Mouse (Mus musculus): Measurements from ENCODE around the gene Prss2. TPM values are rescaled to one million over a fixed set of nuclear protein-coding genes. Genes with fewer than 3 reads are reported as not detected.

Gene Prss2
- polyA plus RNA-seq, 1 experiment: not detected

DNA sequence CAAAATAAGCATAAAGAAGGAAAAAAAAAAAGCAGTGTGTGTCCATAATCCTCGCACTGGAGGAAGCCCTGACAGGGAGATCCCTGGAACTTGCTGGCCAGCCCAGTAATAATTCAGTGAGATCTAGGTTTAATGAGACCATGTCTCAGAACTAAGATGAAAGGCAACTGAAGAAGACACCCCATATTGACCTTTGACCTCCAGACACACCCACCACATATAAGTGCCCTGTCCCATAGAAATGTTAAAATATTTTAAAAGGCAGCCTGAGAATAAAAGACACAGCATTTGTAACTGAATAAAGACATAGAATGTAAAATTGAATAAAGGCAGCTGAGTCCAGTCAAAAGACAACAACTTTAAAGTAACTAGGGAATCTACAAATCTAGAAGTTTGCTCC lies 43.7 kb downstream of the Prss2 start:
- Histone ChIP-seq H3K9me3 (ENCODE audit: control insufficient read depth, low read length) (no peaks in the 10 kb centered on the region), H3K4me1 (ENCODE audit: control insufficient read depth) (no peaks in the 10 kb centered on the region), H3K4me3 (replicated peaks) (no peak overlapping the region), H3K36me3 (ENCODE audit: control insufficient read depth) (no peaks in the 10 kb centered on the region), H3K27me3 (ENCODE audit: control insufficient read depth) (no peaks in the 10 kb centered on the region)
- TF ChIP-seq GATA1 (IDR thresholded peaks at IDR 0.05; ENCODE audit: low read length) (no peak), TAL1 (IDR thresholded peaks at IDR 0.05; ENCODE audit: low read length) (no peak)

DNA sequence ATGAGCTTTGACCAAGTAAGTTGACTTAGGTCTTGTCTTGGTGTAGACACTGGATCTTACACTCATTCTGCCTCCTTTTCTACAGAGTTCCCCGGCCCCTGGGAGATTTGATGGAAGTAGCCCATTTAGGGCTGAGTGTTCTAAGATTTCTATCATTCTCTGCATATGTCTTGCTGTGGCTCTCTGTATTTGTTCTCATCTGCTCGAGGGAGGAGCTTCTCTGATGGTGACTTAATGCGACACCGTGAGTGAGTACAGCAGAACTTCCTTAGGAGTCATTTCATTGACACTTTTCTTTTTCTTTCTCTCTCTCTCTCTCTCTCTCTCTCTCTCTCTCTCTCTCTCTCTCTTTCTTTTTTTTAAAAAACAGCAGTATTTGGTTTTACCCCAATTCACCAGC lies 45.4 kb downstream of the Prss2 start:
- Histone ChIP-seq H3K27me3 (ENCODE audit: control insufficient read depth) (no peaks in the 10 kb centered on the region), H3K36me3 (ENCODE audit: control insufficient read depth) (no peaks in the 10 kb centered on the region), H3K4me3 (replicated peaks) (no peak overlapping the region), H3K4me1 (ENCODE audit: control insufficient read depth) (no peaks in the 10 kb centered on the region), H3K9me3 (ENCODE audit: control insufficient read depth, low read length) (no peaks in the 10 kb centered on the region)
- TF ChIP-seq GATA1 (IDR thresholded peaks at IDR 0.05; ENCODE audit: low read length) (no peak), TAL1 (IDR thresholded peaks at IDR 0.05; ENCODE audit: low read length) (no peak)

DNA sequence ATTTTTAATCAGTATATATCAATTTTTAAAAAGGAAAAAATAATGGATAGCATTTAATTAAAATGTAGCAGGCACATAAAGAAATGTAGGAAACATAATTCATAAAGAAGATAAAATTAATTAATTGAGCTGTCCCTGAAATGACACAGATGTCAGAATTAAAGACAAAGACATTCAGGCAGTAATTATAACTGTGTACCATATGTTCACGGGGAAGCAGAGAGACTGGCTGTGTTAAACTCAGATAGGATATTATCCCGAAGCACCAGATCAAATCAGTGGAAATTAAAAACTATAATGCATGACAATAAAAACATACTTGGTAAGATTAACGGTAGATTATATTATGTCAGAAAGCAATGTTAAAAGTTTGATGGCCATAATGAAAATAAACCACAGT lies 47.5 kb downstream of the Prss2 start:
- H3K4me1 ChIP-seq (ENCODE audit: control insufficient read depth): no peaks in the 10 kb centered on the region

More for the DNA sequence above, 47.5 kb downstream of the Prss2 start:
- Histone ChIP-seq H3K36me3 (ENCODE audit: control insufficient read depth) (no peaks in the 10 kb centered on the region), H3K4me3 (replicated peaks) (no peak overlapping the region), H3K27me3 (ENCODE audit: control insufficient read depth) (no peaks in the 10 kb centered on the region), H3K9me3 (ENCODE audit: control insufficient read depth, low read length) (no peaks in the 10 kb centered on the region)
- no peak for TF ChIP-seq TAL1 (IDR thresholded peaks at IDR 0.05; ENCODE audit: low read length)
- no peak for TF ChIP-seq GATA1 (IDR thresholded peaks at IDR 0.05; ENCODE audit: low read length)

Other genes with a start within 250 kb of the Prss2 start
- gene Try4, start 219.5 kb upstream of the Prss2 start, polyA plus RNA-seq (2012): not detected in 2 replicates
- not detected in 2 replicates for gene Try5, start 204.9 kb upstream of the Prss2 start, polyA plus RNA-seq (2012)
- not detected in 2 replicates for gene Try10, start 167.7 kb upstream of the Prss2 start, polyA plus RNA-seq (2012)
- gene Prss3, start 144.1 kb upstream of the Prss2 start, polyA plus RNA-seq (2012): not detected in 2 replicates
- gene Gm5771, start 129.4 kb upstream of the Prss2 start, polyA plus RNA-seq (2012): not detected in 2 replicates
- gene Gm10334, start 75.6 kb upstream of the Prss2 start, polyA plus RNA-seq (2012): not detected in 2 replicates
- not detected in 2 replicates for gene Prss1, start 62.9 kb upstream of the Prss2 start, polyA plus RNA-seq (2012)
- 0.10 TPM in 1 of 2 replicates, not detected in the other for gene Ephb6, start 83.7 kb downstream of the Prss2 start, polyA plus RNA-seq (2012)
- 0.04 TPM in 1 of 2 replicates, not detected in the other for gene Trpv6, start 114.6 kb downstream of the Prss2 start, polyA plus RNA-seq (2012)
- gene Trpv5, start 159.0 kb downstream of the Prss2 start, polyA plus RNA-seq (2012): 0.01 TPM in 1 of 2 replicates, not detected in the other
- gene Llcfc1, start 162.6 kb downstream of the Prss2 start, polyA plus RNA-seq (2012): not detected in 2 replicates
- gene Kel, start 182.6 kb downstream of the Prss2 start, polyA plus RNA-seq (2012): 24.5 and 29.0 TPM in 2 replicates